Comparison of ENCODE assay signal across 17 mouse cellular contexts in genomic region chr5:102847859-102848258, GRCm38 (mm10).
DNase-seq lines count a peak whose midpoint lies in the region; ATAC-seq lines count a peak whose summit lies in the region.
"Had no signal": no experiment of that assay in that cellular context is flagged by ENCODE, and none has a peak within 500 bp of the region (broad histone marks: within the 10 kb centered on the region; RNA-seq: fewer than 3 reads in every experiment).

No protein-coding gene starts in this region.

- no peak overlapping the region for H3K4me3 ChIP-seq in heart, embryonic 13.5 days
- no peak overlapping the region for H3K4me3 ChIP-seq in midbrain, embryonic 11.5 days (ENCODE audit: low read depth, low read length)
- no peak overlapping the region for H3K4me3 ChIP-seq in midbrain, embryonic 10.5 days
- peak overlapping the region; percentile 1; the same call in 1 of the 2 replicates for H3K4me3 ChIP-seq in neural tube, embryonic 15.5 days (replicated peaks)
- H3K4me3 ChIP-seq: liver, embryonic 13.5 days had no signal

- no peak for DNase-seq in heart, adult 11 months
- peak; percentile 69 for DNase-seq in midbrain, embryonic 11.5 days (ENCODE audit: low spot score, missing footprints)
- DNase-seq in midbrain, embryonic 10.5 days (ENCODE audit: low spot score) = no peak
- peak; percentile 39 for DNase-seq in kidney, postnatal 10 days
- no peak for DNase-seq in urinary bladder, adult 18-20 months (ENCODE audit: low spot score in 2 of 2)
- no peak for DNase-seq in gastrocnemius, postnatal 14 days
- DNase-seq: adrenal gland, adult 8-10 months; B cell, adult 2 months; cerebellum, adult 9-10 months; left cerebral cortex, postnatal 4 days; liver, embryonic 13.5 days; lung, postnatal 4 days; right cerebral cortex, postnatal 4 days; thymus, adult 2 months had no signal

- WGBS in heart, embryonic 13.5 days = 43% methylated on average over 4 of the region's 4 CpGs
- WGBS in midbrain, embryonic 11.5 days = 70% methylated on average over 4 of the region's 4 CpGs
- WGBS in midbrain, embryonic 10.5 days = 79% methylated on average over 4 of the region's 4 CpGs
- WGBS in neural tube, embryonic 15.5 days = 68% methylated on average over 4 of the region's 4 CpGs

- H3K36me3 ChIP-seq in heart, embryonic 13.5 days = no peaks in the 10 kb centered on the region
- no peaks in the 10 kb centered on the region for H3K36me3 ChIP-seq in midbrain, embryonic 11.5 days (ENCODE audit: control insufficient read depth, insufficient read depth, low read length)
- no peaks in the 10 kb centered on the region for H3K36me3 ChIP-seq in midbrain, embryonic 10.5 days
- H3K36me3 ChIP-seq in neural tube, embryonic 15.5 days = no peaks in the 10 kb centered on the region
- H3K36me3 ChIP-seq: liver, embryonic 13.5 days had no signal

- no peaks in the 10 kb centered on the region for H3K27me3 ChIP-seq in heart, embryonic 13.5 days (replicated peaks)
- no peaks in the 10 kb centered on the region for H3K27me3 ChIP-seq in midbrain, embryonic 11.5 days (ENCODE audit: control insufficient read depth, insufficient read depth, low read length)
- H3K27me3 ChIP-seq in midbrain, embryonic 10.5 days (ENCODE audit: low read depth, poor library complexity, severe bottlenecking) = peaks cover 11% of the 10 kb centered on the region; the same call in 1 of the 2 replicates
- no peaks in the 10 kb centered on the region for H3K27me3 ChIP-seq in neural tube, embryonic 15.5 days (replicated peaks)
- H3K27me3 ChIP-seq: liver, embryonic 13.5 days had no signal

- H3K4me1 ChIP-seq in heart, embryonic 13.5 days = peaks cover 34% of the 10 kb centered on the region
- H3K4me1 ChIP-seq in midbrain, embryonic 11.5 days (ENCODE audit: control insufficient read depth, insufficient read depth, low read length) = peaks cover 7% of the 10 kb centered on the region; the same call in 1 of the 2 replicates
- peaks cover 36% of the 10 kb centered on the region for H3K4me1 ChIP-seq in midbrain, embryonic 10.5 days
- H3K4me1 ChIP-seq in neural tube, embryonic 15.5 days = peaks cover 35% of the 10 kb centered on the region
- H3K4me1 ChIP-seq: liver, embryonic 13.5 days had no signal

- H3K4me2 ChIP-seq in heart, embryonic 13.5 days = peak overlapping the region; percentile 80; the same call in 1 of the 2 replicates
- H3K4me2 ChIP-seq in midbrain, embryonic 11.5 days = no peak overlapping the region
- H3K4me2 ChIP-seq in neural tube, embryonic 15.5 days = peak overlapping the region; percentile 69
- H3K4me2 ChIP-seq: liver, embryonic 13.5 days had no signal

- no peaks in the 10 kb centered on the region for H3K9me3 ChIP-seq in heart, embryonic 13.5 days
- no peaks in the 10 kb centered on the region for H3K9me3 ChIP-seq in midbrain, embryonic 11.5 days (ENCODE audit: control insufficient read depth, low read length)
- no peaks in the 10 kb centered on the region for H3K9me3 ChIP-seq in midbrain, embryonic 10.5 days (replicated peaks)
- H3K9me3 ChIP-seq in neural tube, embryonic 15.5 days (replicated peaks) = no peaks in the 10 kb centered on the region
- H3K9me3 ChIP-seq: liver, embryonic 13.5 days had no signal

- H3K9ac ChIP-seq in heart, embryonic 13.5 days = peak overlapping the region; percentile 29
- H3K9ac ChIP-seq in midbrain, embryonic 11.5 days (ENCODE audit: low read length) = no peak overlapping the region
- no peak overlapping the region for H3K9ac ChIP-seq in neural tube, embryonic 15.5 days (replicated peaks)
- H3K9ac ChIP-seq: liver, embryonic 13.5 days had no signal

- no peak overlapping the region; the same call in 1 of the 2 replicates for H3K27ac ChIP-seq in heart, embryonic 13.5 days (replicated peaks)
- no peak overlapping the region for H3K27ac ChIP-seq in midbrain, embryonic 11.5 days (ENCODE audit: low read depth, low read length)
- H3K27ac ChIP-seq in midbrain, embryonic 10.5 days (replicated peaks) = no peak overlapping the region
- H3K27ac ChIP-seq in neural tube, embryonic 15.5 days (replicated peaks) = 0 out of 2 replicates have a peak overlapping the region, but pooled peaks have one; percentile 51
- H3K27ac ChIP-seq: liver, embryonic 13.5 days had no signal

- ATAC-seq in heart, embryonic 13.5 days (ENCODE audit: extremely low read depth, insufficient number of reproducible peaks, low FRiP score, low TSS enrichment) = no peak
- ATAC-seq in midbrain, embryonic 11.5 days (ENCODE audit: low FRiP score) = no peak
- no peak for ATAC-seq in neural tube, embryonic 15.5 days (ENCODE audit: low FRiP score)
- ATAC-seq: intestine, embryonic 16.5 days had no signal

- intact Hi-C loops in gastrocnemius, postnatal 14 days (cut with DNase I; ENCODE audit: low total_unique reads) = no loop called here

Comparison
In these comparisons a context has a peak if more than half of its experiments do, and no peak if none do; other contexts are left out.
1. DNase-seq: peak in midbrain, embryonic 11.5 days (single experiment) and kidney, postnatal 10 days (single experiment); none in heart, adult 11 months (single experiment), midbrain, embryonic 10.5 days (single experiment), urinary bladder, adult 18-20 months (0 of 2) and gastrocnemius, postnatal 14 days (single experiment).